Mouse (Mus musculus): ENCODE data around the gene Rdh14. TPM values are rescaled to one million over a fixed set of nuclear protein-coding genes. Genes with fewer than 3 reads are reported as not detected.

Rdh14 gene
- total RNA-seq (2021): 10 to 100 TPM; 33.5 to 36.3 TPM
- long read RNA-seq, experiment 1, transcript Rdh14-201 (2 exons, 1,480 nt): major isoform, 34 of 40 reads
- long read RNA-seq, experiment 1, partial matches to known transcripts: 1 of 40 reads
- long read RNA-seq, experiment 1, other reads (novel, unspliced or antisense): 5 of 40 reads
- long read RNA-seq, experiment 2, transcript Rdh14-201 (2 exons, 1,480 nt): major isoform, 54 of 61 reads
- long read RNA-seq, experiment 2, partial matches to known transcripts: 0 of 61 reads
- long read RNA-seq, experiment 2, other reads (novel, unspliced or antisense): 7 of 61 reads

- DNase-seq (ENCODE audit: low spot score in 2 of 2): peak; percentile 93 to 97
These were observed at the start of gene Rdh14 for GRCm38 (mm10) chr12:10390671-10391441. Gene Rdh14, plus strand, starts transcription at chr12:10390772.

DNA sequence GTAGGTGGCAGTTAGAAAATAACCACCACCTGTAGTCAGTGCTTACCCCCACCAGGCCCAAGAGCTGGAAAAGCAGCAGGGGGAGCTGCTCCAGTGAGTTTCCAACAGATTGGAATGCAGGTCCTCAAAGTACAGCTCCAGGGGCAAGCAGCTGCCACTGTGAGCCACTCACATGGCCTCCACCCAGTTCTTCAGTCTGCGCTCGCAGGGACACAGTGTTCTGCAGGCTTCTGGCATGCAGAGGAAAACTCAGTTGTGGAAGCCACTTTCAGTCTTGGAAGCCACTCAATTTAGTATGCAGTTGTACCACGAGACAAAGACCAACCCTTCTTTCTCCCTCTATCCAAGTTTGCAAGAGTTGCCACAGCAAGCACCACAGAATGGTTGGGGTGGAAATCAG is 39.9 kb upstream of the Rdh14 start:
- no peak for DNase-seq (ENCODE audit: low spot score in 2 of 2)

DNA sequence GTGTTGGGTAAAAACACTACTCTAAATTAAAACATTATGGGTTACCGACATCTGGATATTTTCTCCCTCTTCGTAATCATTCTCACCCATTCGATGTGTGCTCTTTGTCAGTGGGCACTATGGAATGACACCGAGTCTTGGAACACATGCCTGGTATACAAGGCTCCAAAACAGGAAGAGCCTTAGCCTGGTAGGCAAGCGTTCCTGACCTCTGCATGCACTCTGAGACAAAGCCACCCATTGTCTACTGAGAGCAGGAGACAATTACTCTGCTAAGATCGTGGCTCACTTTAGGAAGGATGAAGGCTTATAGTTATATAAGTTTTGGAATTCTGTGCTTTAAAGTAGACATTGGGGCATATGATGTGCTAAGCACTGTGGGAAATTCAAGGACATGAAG is 32.8 kb upstream of the Rdh14 start:
- DNase-seq (ENCODE audit: low spot score in 2 of 2): no peak

- no peak for DNase-seq (ENCODE audit: low spot score in 2 of 2)
These were observed 20.9 kb upstream of the Rdh14 start, which contains the start of gene Nt5c1b for GRCm38 (mm10) chr12:10369673-10370072. Gene Nt5c1b, plus strand, starts transcription at chr12:10369973.

DNA sequence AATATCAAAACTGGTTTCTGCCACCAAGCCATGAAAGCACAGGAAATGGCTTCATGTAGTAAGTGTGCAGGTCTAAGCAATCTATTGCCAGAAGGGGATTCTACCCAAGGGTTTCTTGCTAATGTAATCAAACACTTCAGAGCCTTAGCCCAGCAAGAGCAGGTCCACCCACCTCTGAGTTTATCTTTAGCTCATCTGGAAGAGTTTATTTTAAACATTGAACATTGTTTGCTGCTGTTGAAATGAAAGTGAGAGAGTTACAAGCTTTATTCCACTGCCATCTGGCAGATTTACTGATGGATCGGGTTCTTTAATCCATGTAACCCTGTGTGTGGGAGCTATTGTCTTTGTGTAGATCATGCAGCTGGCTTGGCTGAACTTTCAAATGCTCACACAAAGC is 10.2 kb downstream of the Rdh14 start:
- DNase-seq (ENCODE audit: low spot score in 2 of 2): no peak

DNA sequence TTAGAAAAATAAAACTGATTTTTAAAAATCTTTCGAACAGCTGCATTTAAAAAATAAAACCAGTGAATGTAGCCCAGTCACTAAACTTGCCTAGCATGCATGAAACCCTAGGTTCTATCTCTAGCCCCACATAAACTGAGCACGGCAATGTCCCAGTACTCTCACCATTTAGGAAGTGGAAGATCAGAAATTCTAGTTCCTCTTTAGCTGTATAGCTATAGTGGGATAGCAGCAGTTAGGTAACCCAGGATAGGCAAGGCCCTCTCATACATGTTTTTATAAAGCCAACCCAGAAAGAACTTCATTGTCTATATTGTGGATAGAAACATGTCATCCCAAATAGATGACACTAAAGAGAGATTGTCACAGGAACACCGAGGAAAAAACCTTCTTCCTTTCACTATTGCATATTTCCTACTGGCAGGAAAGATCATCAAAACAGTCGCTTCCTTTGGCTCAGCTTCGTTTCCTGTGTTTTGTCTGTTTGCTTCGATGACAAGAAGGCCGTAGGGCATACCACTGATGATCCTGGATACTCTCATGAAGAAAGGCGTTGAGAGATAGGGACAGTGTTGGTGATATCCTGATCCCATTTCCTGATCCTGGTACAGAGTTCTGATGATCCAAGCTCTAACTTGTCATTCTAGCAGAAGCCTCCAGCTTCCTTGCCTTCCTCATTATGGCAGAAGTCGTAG is 12.0 kb downstream of the Rdh14 start:
- DNase-seq (ENCODE audit: low spot score in 2 of 2): no peak

DNA sequence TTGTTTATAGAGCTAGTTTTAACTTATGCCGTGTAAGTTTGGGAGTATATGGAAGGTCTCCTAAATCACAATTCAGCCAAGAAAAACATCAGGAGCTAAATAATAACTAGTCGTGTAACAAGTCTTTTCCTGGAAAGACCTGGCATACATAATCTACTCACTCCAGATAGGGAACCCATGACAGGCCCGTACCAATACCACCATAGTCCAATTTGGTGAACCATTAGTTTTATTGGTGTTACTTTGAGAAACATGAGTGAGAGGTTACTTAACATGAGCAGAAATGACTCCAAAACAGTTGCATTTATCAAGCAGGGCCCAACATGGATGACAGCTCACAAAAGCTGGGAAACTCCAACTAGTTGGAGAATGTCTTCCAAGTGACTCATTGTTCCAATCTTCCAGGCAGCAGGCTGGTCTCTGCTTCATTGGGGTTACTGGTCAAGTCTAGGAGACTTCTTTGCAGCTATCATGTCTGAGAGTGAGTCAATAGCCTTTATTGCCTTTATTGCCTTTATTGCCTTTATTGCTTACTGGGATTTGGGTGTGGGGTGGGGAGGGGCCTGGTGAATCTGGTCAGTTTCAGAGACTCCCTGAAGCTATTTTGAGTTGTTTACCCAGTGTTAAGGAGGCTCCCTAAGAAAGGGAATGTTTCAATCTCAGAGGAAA is 20.1 kb downstream of the Rdh14 start:
- DNase-seq (ENCODE audit: low spot score in 2 of 2): no peak

DNA sequence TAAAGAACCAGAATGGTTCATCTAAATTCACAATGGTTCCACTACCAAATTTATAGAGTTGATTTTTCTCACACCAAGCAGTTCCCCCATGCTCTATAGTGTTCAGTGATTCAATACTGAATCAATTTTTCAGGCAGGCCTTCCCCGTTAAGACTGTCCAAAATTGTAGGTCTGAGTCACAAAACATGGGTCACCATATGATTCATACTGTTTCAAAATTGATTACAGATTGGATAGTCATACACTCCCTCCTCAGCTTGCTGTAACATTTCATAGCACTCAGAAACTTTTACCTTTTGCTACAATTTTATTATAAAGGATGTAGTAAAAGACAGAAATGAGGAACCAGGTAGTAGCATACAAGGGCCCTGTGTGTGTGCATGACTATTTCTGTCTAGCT is 20.9 kb downstream of the Rdh14 start:
- DNase-seq (ENCODE audit: low spot score in 2 of 2): no peak

DNA sequence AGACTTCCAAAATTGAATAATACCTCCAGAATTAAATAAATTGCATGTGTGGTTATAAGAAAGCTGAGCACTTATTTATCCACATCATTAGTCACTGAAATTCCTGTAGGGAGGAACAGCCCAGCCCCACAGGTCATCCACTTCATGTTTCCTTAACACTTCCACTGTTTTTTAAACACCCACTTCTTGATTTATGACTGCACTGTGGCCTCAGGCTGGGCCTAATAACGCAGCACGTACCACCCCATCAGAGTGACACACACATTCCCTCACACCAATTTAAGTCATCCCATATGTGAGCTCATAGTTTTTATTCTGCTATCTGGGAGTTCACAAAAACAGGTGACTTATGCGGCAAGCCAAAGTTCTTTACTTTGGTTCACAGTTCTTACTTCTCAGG is 31.8 kb downstream of the Rdh14 start:
- DNase-seq (ENCODE audit: low spot score in 2 of 2): no peak

GRCm38 (mm10) chr12:10425982-10426863 is 35.7 kb downstream of the Rdh14 start:
- no peak for DNase-seq (ENCODE audit: low spot score in 2 of 2)

DNA sequence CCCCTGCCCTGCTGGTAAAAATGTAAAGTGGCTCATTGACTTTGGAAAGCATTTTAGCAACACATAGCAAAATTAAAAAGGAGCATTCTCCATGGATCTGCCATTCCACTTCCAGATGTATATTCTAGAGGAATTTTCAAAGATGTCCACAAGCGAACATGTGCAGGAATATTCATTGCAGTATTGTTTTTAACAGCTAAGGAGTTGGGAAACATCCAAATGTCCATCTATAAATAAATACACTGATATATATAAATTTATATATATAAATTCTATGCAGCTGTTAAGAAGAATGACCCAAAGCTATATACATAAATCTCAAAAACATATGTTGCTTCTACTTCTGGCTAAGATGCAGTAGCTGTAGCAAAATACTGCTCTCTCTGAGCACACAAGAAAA is 40.4 kb downstream of the Rdh14 start:
- DNase-seq (ENCODE audit: low spot score in 2 of 2): no peak

DNA sequence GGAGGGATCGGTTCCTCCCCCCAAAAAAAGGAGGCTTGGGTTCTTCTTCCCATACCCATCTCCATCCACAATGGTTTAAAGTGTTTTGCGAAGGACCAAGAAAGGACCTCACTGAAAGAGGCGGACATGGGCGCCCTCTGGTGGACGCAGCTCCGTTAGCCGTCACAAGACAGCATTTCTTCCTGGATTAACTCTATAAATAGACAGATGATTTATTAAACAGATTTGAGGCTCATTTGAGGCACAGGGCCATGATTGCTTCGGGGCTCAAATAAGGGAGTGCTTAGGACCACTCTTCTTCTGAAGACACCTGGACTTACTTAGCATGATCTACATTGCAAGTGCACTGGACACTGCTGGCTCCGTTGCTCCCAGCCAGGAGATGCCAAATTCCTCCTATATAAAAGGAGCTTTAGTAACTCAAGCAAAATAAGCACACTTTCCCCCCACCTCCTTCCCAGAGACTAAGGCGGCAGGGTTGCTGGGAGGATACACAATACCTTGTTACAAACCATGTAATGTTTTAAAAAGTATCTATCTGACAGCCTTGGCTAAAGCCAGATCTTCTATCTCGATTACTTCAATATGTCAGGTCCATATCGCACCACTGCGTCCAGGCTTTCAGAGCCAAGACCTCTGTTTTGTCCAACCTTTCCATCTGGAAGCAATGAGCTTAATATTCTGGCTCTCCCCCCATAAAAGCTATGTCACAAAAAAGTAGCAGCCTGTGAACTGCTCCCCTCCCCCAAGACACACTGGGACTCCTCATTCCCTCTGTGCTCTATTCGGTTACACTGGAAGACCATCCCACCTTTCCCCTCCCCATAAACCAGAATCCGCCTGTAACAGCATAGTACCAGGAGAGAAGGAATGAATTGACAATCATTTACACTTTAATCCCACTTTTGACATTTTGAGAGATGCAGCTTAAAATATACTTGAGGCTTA is 47.8 kb downstream of the Rdh14 start:
- peak; percentile 75 to 87 for DNase-seq (ENCODE audit: low spot score in 2 of 2)

- no peak for DNase-seq (ENCODE audit: low spot score in 2 of 2)
These were observed 49.1 kb downstream of the Rdh14 start for GRCm38 (mm10) chr12:10439483-10440235.

Other genes starting within 250 kb of the Rdh14 start
- not detected for gene Nt5c1b, start 20.8 kb upstream of the Rdh14 start, total RNA-seq (2021)